Mouse (Mus musculus) liver, embryonic 13.5 days (tissue): Measurements from ENCODE around the gene Mttp. TPM values are rescaled to one million over a fixed set of nuclear protein-coding genes. Genes with fewer than 3 reads are reported as not detected.

Experiments
- ATAC-seq: fragments of 200-750 bp; cut with Nextera tagmentation; 2 replicates; pipeline ENCODE4 v1.8.0; 2017; ENCODE audit warnings: low read depth, mild to moderate bottlenecking, moderate number of reproducible peaks, moderate library complexity
- DNase-seq: peaks from one replicate; pipeline ENCODE4 v3.0.0; 2022
- H3K27ac ChIP-seq: fragments of 300-500 bp; sonication (generic); 2 replicates; pipeline ENCODE4 v1.5.1; 2015; ENCODE audit warnings: moderate library complexity, mild to moderate bottlenecking, inconsistent platforms
- H3K27me3 ChIP-seq: fragments of 300-500 bp; sonication (generic); 2 replicates; pipeline ENCODE4 v1.6.1; 2015; ENCODE audit warnings: mild to moderate bottlenecking, inconsistent platforms
- H3K36me3 ChIP-seq: fragments of 300-500 bp; sonication (generic); 2 replicates; pipeline ENCODE4 v1.6.1; 2015; ENCODE audit warnings: mild to moderate bottlenecking, inconsistent platforms
- H3K4me1 ChIP-seq: fragments of 300-500 bp; sonication (generic); replicated peaks from 2 replicates; pipeline ENCODE4 v1.6.1; 2015; ENCODE audit warnings: inconsistent platforms
- H3K4me2 ChIP-seq: fragments of 300-500 bp; sonication (generic); 2 replicates; pipeline ENCODE4 v1.6.1; 2015; ENCODE audit warnings: inconsistent platforms, mild to moderate bottlenecking, moderate library complexity
- H3K4me3 ChIP-seq: fragments of 300-500 bp; sonication (generic); replicated peaks from 2 replicates; pipeline ENCODE4 v1.5.1; 2015; ENCODE audit warnings: mild to moderate bottlenecking, inconsistent platforms
- H3K9ac ChIP-seq: fragments of 300-500 bp; sonication (generic); 2 replicates; pipeline ENCODE4 v1.6.1; 2015; ENCODE audit warnings: mild to moderate bottlenecking, inconsistent platforms
- H3K9me3 ChIP-seq: fragments of 300-500 bp; sonication (generic); replicated peaks from 2 replicates; pipeline ENCODE4 v1.6.1; 2016; ENCODE audit warnings: inconsistent platforms
- WGBS: fragments of 180-500 bp; shearing (Covaris S2); methylation state at CpG from one replicate; pipeline ENCODE4 v1.1.7; 2015; ENCODE audit not compliant: insufficient replicate concordance; 5-methylcytosine and 5-hydroxymethylcytosine counted together
- polyA plus RNA-seq: library from polyadenylated mRNA; unstranded; fragments of >200 nt; fragmentation: Nextera tagmentation; extraction: Ambion mirVana; gene quantifications from 2 replicates; pipeline ENCODE4 v1.2.1, GENCODE M21; 2015

The Mttp gene
- polyA plus RNA-seq, 1 experiment from 2014 or later: 27.4 TPM

DNA sequence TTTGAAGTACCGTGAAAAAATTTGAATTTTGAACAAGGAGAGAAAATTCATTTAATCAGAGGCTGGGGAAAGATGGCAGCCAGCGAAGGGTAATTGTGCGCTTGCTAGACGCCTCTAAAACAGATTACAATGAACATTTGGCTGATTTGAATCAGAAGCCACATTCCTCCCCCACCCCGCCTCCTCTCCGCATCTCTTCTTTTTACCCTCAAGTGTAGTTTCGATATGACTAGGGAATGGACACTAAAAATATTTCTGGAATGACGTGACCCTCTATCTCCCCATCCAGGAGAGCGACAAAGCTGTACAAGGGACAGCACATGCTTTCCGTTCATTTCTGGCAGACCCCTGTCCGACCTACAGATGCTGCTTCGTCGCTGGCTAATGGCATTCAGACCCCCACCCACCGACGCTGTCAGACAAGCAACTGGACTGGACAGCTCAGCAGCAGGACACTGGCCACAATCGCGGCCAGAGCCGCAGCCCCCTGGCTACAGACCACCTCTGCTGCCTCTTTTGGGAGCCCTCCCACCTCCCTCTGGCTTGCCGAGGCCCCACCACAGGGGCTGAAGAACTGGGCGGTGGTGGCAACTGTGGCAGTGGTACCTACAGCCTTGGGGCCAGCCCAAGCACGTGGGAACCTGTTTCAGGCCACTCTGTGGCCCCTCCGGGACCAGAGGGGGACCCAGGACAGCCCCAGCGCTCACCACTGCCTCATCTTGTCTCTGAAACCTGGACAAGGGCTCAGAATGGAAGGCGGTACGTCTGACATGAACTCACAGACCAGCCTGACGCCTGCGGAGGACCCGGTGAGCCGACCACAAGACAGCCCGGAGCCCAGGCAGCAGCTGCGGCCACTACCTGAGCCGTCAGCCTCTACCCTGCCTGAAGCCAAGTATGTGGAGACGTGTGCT is 79.8 kb downstream of the Mttp start, which contains the start of gene 1110002E22Rik:
Gene 1110002E22Rik, plus strand, starts transcription at position 321 of the 914 bp plus-strand sequence.
- Histone ChIP-seq H3K9me3 (no peaks in the 10 kb centered on the region), H3K4me1 (no peaks in the 10 kb centered on the region), H3K4me3 (no peak within 1 kb of the TSS), H3K27me3 (no peaks in the 10 kb centered on the region), H3K36me3 (no peaks in the 10 kb centered on the region), H3K9ac (no peak within 1 kb of the TSS), H3K27ac (no peak within 1 kb of the TSS), H3K4me2 (no peak within 1 kb of the TSS)
- DNase-seq: no peak
- ATAC-seq: no peak
- 69% methylated on average over 33 of the region's 33 CpGs for WGBS

DNA sequence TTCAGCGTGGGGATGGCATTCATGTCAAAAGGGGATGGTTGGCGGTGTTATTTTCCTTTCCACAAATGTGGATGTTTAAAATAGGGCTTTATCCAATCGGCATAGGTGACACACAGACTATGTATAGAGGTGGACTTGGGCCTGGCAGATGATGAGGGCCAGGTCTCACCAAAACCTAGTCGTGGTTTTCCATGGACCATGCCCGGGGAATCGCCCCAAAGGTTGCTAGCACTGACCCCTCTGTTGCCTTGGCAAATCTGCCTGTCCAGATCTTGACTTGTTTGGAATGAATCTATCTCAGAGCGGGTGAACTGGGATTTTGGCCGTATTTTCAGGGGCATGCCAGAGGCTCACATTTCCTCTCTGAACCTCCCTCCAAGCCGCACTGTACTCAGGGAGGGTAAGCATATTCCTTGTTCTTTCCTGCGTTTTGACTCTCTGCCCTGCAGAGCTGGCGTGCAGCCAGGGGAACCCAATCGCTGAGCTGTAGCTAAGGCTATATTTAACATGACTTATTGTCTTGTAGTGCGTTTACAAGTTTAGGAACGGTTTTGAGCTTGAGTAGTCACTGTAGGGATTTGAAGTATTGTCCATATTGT is 80.9 kb downstream of the Mttp start:
- H3K4me3 ChIP-seq: no peak overlapping the region
- no peaks in the 10 kb centered on the region for H3K27me3 ChIP-seq
- ATAC-seq: no peak
- no peak overlapping the region for H3K9ac ChIP-seq
- no peak overlapping the region for H3K27ac ChIP-seq
- H3K36me3 ChIP-seq: no peaks in the 10 kb centered on the region
- no peaks in the 10 kb centered on the region for H3K4me1 ChIP-seq
- no peak for DNase-seq
- no peaks in the 10 kb centered on the region for H3K9me3 ChIP-seq
- 61% methylated on average over 14 of the region's 14 CpGs for WGBS
- no peak overlapping the region for H3K4me2 ChIP-seq

- H3K9me3 ChIP-seq: no peaks in the 10 kb centered on the region
- no peak overlapping the region for H3K9ac ChIP-seq
- no peaks in the 10 kb centered on the region for H3K4me1 ChIP-seq
- no peaks in the 10 kb centered on the region for H3K27me3 ChIP-seq
- no peak for DNase-seq
- 61% methylated on average over 4 of the region's 4 CpGs for WGBS
- H3K4me3 ChIP-seq: no peak overlapping the region
- no peaks in the 10 kb centered on the region for H3K36me3 ChIP-seq
- no peak overlapping the region for H3K27ac ChIP-seq
- no peak overlapping the region for H3K4me2 ChIP-seq
- ATAC-seq: no peak
Observed at GRCm38 (mm10) chr3:138062673-138063072, 82.1 kb downstream of the Mttp start.

DNA sequence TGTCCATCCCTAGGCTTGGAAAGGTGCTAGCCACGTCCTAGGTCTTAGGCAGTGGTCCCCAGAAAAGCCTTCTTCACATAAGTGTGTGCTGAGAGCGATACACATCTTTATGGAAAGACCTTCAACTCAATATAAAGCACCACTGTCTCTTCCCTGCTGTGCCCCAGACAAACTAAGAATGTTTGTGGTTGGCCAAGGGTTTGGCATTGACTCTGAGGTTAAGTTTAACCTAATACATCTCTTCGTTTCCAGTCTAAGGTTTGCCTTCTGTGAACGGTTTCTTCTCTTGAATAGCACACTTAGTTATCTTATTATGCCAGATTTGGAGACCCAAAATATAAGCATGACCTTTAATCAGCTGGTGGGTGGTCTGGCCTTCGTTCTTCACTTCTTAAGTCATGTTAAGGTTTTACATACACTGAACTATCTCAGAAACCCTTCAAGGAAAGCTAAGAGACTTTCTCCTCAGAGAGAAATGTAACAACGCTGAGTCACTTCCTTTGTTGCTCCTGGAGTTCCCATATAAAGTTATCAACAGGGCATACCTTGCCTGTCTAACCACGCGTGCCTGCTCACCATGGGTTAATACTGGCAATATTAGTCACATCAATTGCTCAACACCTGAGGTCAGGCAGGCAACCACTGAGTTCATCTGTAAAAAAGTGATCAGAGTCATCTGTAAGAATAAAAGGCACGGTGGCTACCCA is 83.4 kb downstream of the Mttp start:
- Histone ChIP-seq H3K9ac (no peak overlapping the region), H3K4me2 (no peak overlapping the region), H3K9me3 (no peaks in the 10 kb centered on the region), H3K27me3 (no peaks in the 10 kb centered on the region), H3K27ac (no peak overlapping the region), H3K4me3 (no peak overlapping the region), H3K36me3 (no peaks in the 10 kb centered on the region), H3K4me1 (no peaks in the 10 kb centered on the region)
- ATAC-seq (no peak), DNase-seq (no peak)
- WGBS: 33% methylated on average over 9 of the region's 9 CpGs

DNA sequence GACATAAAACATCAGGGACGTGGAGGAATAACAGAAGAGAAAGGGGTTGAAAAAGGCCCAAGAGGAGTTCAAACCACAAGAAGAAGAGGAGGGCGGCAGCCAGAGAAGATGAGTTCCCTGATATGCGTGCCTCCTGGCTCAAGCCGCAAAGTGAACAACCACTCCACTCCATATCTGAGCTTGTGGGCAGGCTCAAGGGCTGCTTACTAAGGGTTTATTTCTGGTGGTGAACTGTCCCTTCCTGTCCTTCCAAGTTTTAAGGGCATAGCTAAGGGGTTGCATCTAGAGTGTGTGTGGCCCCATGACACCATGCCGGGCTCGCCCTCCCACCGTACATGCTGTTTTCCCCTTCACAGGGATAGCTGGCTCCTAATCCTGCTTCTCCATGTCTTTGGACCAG is 84.3 kb downstream of the Mttp start:
- Histone ChIP-seq H3K4me1 (no peaks in the 10 kb centered on the region), H3K4me2 (no peak overlapping the region), H3K9ac (no peak overlapping the region), H3K27ac (no peak overlapping the region), H3K4me3 (no peak overlapping the region), H3K9me3 (no peaks in the 10 kb centered on the region), H3K27me3 (no peaks in the 10 kb centered on the region), H3K36me3 (no peaks in the 10 kb centered on the region)
- ATAC-seq (no peak), DNase-seq (no peak)
- WGBS: 40% methylated on average over 7 of the region's 7 CpGs

DNA sequence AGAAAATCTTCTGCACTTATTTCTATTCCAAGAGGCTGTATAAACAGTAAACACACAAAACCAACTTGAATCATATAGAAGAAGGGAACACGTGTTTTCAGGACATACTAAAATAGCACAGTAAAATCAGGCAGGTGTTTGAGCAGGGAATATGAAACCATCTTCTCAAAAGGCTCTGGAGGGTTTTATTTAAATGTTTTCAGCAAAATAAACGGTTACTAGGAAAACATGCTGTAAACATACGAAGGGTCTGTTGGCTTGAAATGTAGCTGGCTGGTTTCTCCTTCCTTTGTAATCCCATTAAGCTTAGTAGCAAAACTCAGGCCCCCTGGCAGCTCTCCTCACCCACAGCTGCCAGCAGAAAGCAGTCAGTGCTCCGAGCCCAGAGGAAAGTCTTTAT is 86.5 kb downstream of the Mttp start:
- no peak overlapping the region for H3K4me3 ChIP-seq

GRCm38 (mm10) chr3:138056976-138057375 is 87.8 kb downstream of the Mttp start:
- no peak overlapping the region for H3K4me2 ChIP-seq
- no peak overlapping the region for H3K27ac ChIP-seq
- H3K9me3 ChIP-seq: no peaks in the 10 kb centered on the region
- H3K27me3 ChIP-seq: no peaks in the 10 kb centered on the region
- DNase-seq (no peak), ATAC-seq (no peak)
- no peak overlapping the region for H3K4me3 ChIP-seq
- WGBS: 69% methylated on average over 7 of the region's 7 CpGs
- no peak overlapping the region for H3K9ac ChIP-seq
- no peaks in the 10 kb centered on the region for H3K36me3 ChIP-seq
- no peaks in the 10 kb centered on the region for H3K4me1 ChIP-seq

More for the DNA sequence above, 86.5 kb downstream of the Mttp start:
- H3K36me3 ChIP-seq: no peaks in the 10 kb centered on the region
- 55% methylated on average over 4 of the region's 4 CpGs for WGBS
- H3K9ac ChIP-seq: no peak overlapping the region
- no peaks in the 10 kb centered on the region for H3K9me3 ChIP-seq
- H3K27ac ChIP-seq: no peak overlapping the region
- no peaks in the 10 kb centered on the region for H3K27me3 ChIP-seq
- H3K4me1 ChIP-seq: no peaks in the 10 kb centered on the region
- H3K4me2 ChIP-seq: no peak overlapping the region
- ATAC-seq (no peak), DNase-seq (no peak)

- H3K9me3 ChIP-seq: no peaks in the 10 kb centered on the region
- no peak overlapping the region for H3K4me2 ChIP-seq
- H3K4me3 ChIP-seq: no peak overlapping the region
- no peak overlapping the region for H3K27ac ChIP-seq
- no peaks in the 10 kb centered on the region for H3K4me1 ChIP-seq
- DNase-seq: no peak
- no peaks in the 10 kb centered on the region for H3K27me3 ChIP-seq
- no peak overlapping the region for H3K9ac ChIP-seq
- no peak for ATAC-seq
- no peaks in the 10 kb centered on the region for H3K36me3 ChIP-seq
- WGBS: 25% methylated on average over 4 of the region's 4 CpGs
Observed at GRCm38 (mm10) chr3:138053969-138054368, 90.8 kb downstream of the Mttp start.

DNA sequence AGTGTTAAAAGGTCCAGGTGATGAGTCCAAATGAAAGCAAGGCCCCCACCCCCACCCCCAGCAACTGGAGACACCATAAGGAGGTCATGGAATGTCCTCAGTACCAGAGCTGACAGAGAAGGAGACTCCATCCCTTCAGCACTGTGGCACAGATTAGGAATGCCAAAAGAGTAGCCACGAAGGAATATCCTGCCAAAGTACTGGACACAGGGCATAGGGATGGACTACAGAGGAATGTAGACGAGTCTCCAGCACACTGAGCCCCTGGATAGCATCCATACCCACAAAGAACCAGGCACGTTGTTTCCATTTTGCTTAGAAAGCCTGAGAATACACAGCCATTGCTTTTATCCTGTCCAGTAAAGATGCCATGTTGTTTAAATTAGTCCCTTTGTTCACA is 93.3 kb downstream of the Mttp start:
- no peaks in the 10 kb centered on the region for H3K4me1 ChIP-seq
- H3K9ac ChIP-seq: no peak overlapping the region
- WGBS: 55% methylated on average over 3 of the region's 3 CpGs
- H3K27ac ChIP-seq: no peak overlapping the region
- H3K4me2 ChIP-seq: no peak overlapping the region
- no peaks in the 10 kb centered on the region for H3K9me3 ChIP-seq
- ATAC-seq (no peak), DNase-seq (no peak)
- H3K36me3 ChIP-seq: no peaks in the 10 kb centered on the region
- no peak overlapping the region for H3K4me3 ChIP-seq
- no peaks in the 10 kb centered on the region for H3K27me3 ChIP-seq

- ATAC-seq: no peak
Observed at GRCm38 (mm10) chr3:138050772-138051171, 94.0 kb downstream of the Mttp start.

DNA sequence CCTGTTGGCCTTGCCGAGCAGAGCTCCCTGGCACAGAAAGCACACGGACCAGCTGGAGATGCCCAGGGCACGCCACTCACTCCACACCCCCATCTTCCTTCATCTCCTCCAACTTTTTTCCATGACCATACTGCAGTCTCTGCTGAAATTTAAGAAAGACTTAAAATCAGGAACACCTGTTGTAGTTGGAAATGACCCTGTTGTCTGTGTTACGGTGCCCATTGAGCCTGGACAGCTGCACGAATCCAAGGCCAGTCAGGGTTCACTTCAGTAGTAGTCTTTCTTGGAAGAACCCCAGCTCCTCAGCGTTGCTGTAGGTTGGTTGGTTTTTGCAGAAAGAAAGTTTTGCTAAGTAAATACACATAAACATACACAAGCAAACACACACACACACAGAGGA is 95.2 kb downstream of the Mttp start:
- no peak for ATAC-seq
- Histone ChIP-seq H3K36me3 (no peaks in the 10 kb centered on the region), H3K4me1 (no peaks in the 10 kb centered on the region), H3K4me3 (no peak overlapping the region), H3K9ac (no peak overlapping the region), H3K4me2 (no peak overlapping the region), H3K27ac (no peak overlapping the region), H3K27me3 (no peaks in the 10 kb centered on the region), H3K9me3 (no peaks in the 10 kb centered on the region)
- 68% methylated on average over 6 of the region's 6 CpGs for WGBS
- DNase-seq: no peak

More at GRCm38 (mm10) chr3:138050772-138051171, 94.0 kb downstream of the Mttp start:
- Histone ChIP-seq H3K27me3 (no peaks in the 10 kb centered on the region), H3K4me3 (no peak overlapping the region), H3K4me1 (no peaks in the 10 kb centered on the region), H3K9ac (no peak overlapping the region), H3K4me2 (no peak overlapping the region), H3K9me3 (no peaks in the 10 kb centered on the region), H3K27ac (no peak overlapping the region), H3K36me3 (no peaks in the 10 kb centered on the region)
- 64% methylated on average over 11 of the region's 11 CpGs for WGBS
- DNase-seq: no peak
